Mouse (Mus musculus) E14TG2a.4 (cell line): Measurements from ENCODE around the gene Col25a1.

Experiments
- CTCF ChIP-seq: conservative IDR thresholded peaks from 2 replicates; pipeline ENCODE4 v1.5.1; 2014; ENCODE audit warnings: low read length
- NANOG ChIP-seq: IDR thresholded peaks from 2 replicates; pipeline ENCODE4 v1.6.1; 2014; ENCODE audit warnings: borderline replicate concordance, low read length, mixed read lengths

GRCm38 (mm10) chr3:130556263-130556662, 425.0 kb downstream of the Col25a1 start:
- no peak for TF ChIP-seq CTCF
- TF ChIP-seq NANOG: no peak
